Mouse (Mus musculus): ENCODE data around the gene Macf1. TPM values are rescaled to one million over a fixed set of nuclear protein-coding genes. Genes with fewer than 3 reads are reported as not detected.
A peak's percentile ranks its signal among the peaks of the same experiment; 100 is the strongest.

The Macf1 gene
- 32.8 and 37.1 TPM in 2 replicates for polyA plus RNA-seq (2015; fragmentation: Nextera tagmentation; extraction: Ambion mirVana)

DNA sequence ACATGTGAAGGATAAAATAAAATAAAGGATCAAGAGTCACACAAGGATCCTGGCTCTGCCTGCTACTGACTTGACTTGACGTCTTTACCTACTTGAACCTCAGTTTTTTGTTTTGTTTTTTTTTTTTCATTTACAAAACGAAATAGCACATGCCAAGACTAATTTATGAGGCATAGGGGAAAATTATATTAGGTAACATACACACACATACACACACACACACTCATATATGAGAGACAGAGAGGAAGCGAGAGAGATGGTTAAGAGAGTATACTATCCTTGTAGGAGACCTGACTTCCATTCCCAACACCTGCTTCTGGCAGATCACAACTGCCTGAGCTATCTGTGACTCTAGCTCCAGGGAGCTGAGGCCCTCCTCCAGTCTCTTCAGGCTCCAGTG lies at the start of gene Macf1:
Macf1 (minus strand) TSS at position 101 of the 400 bp plus-strand sequence.
- DNase-seq (ENCODE audit: low spot score) = no peak

DNA sequence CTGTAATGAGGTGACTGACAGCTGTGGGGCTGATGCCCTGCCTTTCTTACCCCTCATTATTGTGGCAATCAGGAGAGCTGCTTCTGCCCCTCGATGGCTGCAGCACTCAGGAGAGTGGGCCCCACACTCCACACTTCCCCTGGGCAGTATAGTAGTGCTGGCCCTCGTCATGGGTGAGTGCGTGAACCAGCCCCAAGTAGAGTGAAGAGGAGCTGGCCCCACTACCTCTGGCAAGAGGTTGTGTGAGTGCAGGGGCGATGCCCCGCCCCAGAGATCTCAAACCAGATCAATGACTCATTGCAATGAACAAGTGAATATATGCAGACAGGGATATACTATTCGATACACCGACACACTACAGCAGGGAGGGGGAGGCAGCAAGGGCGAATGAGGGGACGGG lies 49.4 kb upstream of the Macf1 start:
- no peak for DNase-seq (ENCODE audit: low spot score)

DNA sequence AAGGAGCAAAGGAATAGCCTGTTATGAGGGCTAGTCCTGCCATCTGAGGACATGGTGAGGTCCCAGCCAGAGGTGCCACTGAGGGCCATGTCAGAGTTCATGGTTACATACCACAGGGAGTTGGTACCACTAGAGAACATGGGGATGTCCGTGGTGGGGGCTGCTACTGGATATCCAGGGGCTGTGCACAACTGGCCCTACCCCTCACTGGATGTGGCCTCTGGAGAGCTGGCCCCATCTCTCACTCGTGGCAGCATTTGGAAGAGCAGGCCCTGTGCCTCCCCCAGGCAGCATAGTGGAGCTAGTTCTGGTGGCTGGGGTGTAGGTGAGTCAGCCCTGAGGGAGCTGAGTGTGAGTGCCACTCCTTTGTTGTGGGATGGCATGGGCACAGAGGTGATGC lies 48.8 kb upstream of the Macf1 start:
- no peak for DNase-seq (ENCODE audit: low spot score)

DNA sequence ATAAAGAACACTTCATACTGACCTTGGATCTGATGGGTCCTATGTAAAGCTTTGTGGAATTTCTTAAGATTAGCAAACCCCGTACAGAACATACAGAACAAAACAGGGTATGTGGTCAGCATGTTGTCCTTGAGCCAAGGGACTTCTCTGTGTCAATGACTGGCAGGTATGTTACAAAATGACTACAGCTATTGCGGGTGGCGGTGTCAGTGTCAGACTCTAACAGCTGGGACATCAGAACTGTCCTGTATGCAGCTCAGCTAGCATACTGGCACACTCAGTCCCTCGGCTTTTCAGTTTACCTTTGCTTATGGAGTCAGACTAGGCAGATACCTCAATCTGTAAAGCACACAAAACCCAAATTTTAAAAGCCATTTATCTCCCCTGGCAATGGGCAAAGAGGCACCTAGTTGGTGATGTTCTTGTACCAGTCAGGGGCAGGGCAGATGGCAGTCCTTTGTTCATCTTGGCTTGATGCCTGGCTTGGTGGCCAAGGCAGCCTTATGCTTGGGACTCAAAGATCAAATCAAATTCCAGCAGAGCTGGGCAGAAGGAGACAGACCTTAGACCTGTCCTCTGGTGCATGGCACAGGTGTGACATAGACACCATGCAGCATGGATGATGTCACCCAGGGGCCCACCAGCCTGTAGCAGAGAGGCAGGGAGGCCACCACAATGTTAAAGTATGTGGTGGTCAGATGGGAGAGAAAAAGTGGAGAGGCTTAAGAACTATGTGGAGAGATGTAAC lies 48.2 kb upstream of the Macf1 start:
- no peak for DNase-seq (ENCODE audit: low spot score)

DNA sequence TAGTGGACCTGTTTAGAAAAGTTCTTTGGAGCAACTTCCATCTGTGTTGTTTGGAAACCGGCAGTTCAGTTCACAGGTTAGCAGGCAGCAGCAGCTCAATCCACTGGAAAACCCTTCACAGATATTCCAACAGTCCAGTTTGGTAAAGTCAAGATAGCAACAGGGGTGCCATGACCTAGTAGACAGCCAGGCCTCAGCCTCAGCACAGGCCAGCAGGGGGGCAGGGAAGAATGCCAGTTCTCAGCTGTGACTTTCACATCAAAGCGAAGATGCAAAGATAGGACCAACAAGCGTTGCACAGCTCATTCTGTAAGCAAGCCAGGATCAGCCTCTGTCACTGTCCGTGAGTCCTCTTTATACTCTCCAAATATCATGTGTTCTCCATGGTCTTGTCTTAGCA lies 37.6 kb upstream of the Macf1 start:
- no peak for DNase-seq (ENCODE audit: low spot score)

DNA sequence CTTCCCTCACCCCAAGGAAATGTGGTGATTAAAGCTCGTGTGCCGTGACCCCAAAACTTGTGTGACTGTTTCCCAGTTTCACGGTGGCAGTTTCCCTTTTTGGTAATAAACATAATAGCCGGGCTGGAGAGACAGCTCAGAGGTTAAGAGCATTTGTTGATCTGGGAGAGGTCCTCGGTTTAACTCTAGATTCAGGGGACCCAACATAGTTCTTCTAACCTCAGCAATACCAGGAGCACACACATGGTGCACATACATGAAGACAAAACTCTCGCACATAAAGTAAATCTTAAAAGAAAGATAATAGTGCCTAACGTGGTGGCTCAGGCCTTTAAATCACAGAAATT lies 34.2 kb upstream of the Macf1 start:
- DNase-seq (ENCODE audit: low spot score) = no peak

DNA sequence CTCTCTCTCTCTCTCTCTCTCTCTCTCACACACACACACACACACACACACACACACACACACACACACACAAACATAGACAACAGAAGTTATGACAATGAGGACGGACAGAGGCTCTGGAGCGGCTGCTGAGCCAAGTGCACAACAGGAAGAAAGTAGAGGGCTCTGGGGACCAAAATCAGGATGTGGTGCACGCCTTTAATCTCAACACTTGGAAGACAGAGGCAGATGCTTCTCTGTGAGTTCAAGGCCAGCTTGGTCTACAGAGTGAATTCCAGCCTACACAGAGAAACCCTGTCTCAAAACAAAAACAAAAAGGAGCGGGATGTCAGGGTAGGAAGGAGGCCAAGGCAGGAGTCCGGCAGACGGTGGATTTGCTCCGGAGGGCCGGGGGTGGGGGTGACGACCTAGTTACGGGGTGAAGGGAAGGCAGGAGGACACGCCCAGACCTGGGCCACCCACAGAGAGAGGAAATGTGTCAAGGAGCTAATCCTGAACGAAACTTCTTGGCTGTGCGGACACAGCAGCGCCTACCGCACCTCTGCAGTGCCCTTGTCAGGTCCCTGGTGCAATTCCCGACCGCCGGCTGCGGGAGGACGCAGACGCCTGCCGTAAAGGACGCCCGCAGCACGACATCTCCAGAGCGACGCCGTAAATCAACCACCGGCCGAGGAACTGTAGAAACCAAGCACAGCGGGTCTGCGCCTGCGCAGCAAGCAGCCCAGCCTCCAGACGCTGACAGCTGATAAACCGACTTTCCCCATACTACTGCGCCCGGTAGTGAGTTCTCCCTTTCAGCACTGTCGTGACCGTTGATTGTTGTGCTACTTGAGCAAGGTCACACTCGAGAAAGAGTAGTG lies 33.6 kb upstream of the Macf1 start, which contains the start of gene Ndufs5:
Ndufs5 (minus strand) TSS at position 629 of the 860 bp plus-strand sequence.
- DNase-seq (ENCODE audit: low spot score) = peak; percentile 97

DNA sequence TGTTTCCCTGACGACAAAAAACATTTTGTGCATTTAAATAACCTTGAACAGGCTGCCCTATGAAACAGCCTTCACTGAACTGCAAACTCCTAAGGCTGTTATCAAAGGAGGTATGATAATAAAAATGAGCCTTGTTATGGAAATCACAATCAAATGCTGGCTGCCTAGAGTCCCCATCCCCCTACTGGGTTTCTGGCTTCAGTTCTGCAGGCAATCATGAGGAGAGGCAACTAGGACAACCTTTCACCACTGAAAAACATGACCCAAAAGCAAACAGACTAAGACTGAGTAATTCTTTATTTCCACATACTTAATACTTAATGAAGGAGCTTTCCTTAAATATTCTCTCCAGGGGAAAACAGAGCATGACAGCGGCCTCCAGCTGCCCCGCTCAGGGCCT lies 28.3 kb upstream of the Macf1 start:
- no peak for DNase-seq (ENCODE audit: low spot score)

DNA sequence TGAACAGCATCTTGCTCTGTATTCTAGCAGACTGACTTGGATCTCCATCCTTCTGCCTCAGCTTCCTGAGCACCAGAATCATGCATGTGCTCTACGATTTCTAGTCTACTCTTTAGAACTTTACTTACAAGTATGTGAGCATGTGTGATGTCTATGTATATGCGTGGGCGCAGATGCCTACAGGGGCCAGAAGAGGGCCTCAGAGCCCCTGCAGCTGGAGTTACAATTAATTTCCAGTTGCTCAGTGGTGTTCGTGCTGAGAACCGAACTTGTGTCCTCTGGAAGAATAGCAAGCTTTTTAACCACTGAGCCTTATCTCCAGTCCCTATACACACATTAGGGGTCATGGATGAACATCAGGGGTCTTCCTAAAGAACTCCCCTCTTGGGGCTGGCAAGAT lies 23.2 kb upstream of the Macf1 start:
- DNase-seq (ENCODE audit: low spot score) = no peak

DNA sequence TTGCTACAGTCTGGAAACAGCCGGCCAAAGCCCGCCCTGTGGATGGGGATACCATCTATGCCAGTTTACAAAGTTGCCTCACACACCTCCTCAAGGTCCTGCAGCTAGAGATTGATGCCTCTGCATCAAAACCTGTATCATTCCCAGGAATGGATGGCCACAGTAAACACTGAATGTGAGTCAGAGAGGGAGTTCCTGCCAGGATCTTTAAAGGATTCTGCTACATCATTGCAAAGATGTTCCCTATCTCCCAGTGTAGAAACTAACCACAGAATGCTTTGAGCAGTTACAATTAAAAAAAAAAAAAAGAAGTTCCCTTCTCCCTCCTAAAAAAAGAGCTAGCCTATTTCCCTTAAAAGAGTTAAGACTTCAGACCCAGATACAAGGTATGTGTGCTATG lies 21.2 kb upstream of the Macf1 start:
- no peak for DNase-seq (ENCODE audit: low spot score)

DNA sequence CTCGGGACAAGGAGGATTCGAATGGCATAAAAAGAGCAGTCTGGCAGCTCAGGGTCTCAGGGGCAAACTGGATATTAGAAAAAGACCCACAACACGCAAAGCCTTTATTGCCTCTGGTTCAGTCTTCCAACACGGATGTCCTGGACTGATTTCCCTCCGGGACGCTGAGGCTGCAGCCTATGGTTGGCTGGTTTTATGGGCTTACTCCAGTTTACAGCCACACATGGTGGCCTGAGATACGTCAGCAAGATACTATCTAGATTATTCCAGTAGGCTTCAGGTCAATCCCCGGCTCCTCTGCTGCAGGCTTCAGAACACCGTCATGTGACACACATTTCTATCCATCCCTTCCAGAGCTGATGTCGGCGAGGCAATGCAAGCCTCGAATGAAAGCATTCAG lies 9.2 kb upstream of the Macf1 start:
- no peak for DNase-seq (ENCODE audit: low spot score)

DNA sequence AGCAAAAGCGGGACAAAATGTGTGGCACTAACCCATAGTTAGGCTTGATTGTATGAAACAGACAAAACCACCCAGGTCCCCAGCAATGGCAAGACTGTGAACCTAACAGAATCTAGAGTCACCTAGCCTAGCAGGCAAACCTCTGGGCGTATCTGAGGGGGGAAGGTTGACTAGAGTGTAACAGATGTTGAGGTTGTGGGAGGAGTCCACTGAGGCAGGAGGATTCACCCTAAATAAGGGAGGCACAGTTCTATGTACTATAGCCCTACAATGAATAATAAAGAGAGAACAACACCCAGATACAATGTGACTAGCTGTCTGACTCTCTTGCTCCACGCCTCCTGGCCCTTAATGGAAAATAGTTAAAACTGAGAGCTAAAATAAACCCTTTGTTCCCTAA lies 7.9 kb upstream of the Macf1 start:
- DNase-seq (ENCODE audit: low spot score) = no peak

DNA sequence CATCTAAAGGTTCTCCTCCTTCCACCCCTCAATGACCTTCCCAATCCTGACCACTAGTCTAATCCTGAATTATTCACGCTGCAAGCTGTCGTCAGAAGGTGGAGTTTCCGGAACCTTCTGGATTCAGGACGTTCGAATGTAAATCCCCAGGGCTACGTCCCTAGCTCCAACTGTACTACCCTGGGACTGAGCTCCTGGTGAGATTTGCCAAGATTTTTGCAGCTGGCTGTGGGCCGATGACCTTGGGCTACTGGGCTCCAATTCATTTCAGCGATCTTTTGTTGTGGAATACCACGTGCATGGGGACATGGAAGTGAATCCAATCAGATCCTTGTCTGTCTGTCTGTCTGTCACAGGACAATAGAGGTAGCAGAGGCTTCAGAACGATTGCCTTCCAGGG lies 6.2 kb upstream of the Macf1 start:
- DNase-seq (ENCODE audit: low spot score) = no peak

DNA sequence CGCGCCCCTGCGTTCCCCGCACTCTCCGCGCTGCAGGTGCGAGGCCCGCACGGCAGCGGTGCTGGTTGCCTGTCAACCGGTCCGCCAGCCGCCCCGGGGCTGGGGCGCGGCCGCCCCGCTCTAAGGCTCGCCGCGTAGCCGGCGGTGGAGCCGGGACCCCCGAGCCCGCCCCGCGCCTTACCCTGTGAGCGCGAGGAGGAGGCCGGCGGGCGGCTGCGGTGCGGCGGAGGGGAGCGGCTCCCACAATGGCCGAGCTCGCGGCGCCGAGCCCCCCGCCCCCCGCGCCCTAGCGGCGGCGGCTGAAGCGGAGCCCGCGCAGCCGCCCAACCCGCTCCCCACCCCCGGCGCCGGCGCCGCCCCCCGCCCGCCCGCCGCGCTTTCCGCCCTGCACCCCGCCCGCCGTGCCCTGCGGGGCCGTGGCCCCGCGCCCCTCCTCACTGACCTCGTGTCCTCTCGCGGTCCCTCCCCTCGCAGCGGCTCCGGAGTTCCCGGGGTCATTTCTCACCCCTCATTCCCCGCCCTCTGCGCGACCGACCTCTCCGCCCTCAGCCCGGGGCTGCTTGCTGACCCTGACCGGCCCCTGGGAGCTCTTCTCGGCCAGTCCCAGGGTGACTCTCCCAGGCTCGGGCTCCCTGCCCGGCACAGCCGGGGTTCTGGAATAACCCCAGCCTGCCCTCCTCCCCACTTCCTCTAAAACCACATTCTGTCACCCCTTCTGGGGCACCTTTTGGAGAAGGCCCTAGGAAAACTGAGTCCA lies 3.0 kb upstream of the Macf1 start:
- DNase-seq (ENCODE audit: low spot score) = peak; percentile 7

DNA sequence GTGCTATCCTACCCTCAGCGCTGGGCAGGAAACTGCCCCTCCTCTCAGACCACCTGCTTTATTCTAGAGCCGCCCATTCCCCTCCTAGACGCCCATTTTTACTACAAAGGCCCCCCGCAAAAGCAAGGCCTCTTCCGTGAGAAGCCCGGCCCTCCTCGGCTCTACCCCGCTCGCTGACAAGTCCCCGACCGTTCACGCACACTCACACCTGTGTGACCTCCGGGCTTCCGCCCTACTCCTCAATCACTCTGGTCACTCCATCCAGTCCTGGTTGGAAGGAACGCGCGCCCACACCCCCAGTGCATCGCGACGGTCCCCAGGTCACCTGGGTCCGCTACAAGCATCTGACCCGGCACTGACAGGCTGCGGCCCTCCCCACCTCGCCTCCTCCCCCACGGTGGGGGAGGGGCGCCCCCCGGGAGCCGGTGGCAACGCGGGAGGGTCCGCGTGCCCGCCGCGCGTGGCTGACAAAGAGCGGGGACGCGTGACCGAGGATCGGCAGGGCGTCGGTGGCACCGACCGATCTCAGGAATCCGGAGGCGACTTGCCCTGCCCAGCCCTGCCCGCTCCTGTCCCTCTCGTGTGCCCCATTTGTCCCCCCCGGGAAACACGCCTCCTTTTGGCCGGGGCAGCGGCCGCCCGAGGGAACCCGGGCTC lies 2.3 kb upstream of the Macf1 start:
- no peak for DNase-seq (ENCODE audit: low spot score)

DNA sequence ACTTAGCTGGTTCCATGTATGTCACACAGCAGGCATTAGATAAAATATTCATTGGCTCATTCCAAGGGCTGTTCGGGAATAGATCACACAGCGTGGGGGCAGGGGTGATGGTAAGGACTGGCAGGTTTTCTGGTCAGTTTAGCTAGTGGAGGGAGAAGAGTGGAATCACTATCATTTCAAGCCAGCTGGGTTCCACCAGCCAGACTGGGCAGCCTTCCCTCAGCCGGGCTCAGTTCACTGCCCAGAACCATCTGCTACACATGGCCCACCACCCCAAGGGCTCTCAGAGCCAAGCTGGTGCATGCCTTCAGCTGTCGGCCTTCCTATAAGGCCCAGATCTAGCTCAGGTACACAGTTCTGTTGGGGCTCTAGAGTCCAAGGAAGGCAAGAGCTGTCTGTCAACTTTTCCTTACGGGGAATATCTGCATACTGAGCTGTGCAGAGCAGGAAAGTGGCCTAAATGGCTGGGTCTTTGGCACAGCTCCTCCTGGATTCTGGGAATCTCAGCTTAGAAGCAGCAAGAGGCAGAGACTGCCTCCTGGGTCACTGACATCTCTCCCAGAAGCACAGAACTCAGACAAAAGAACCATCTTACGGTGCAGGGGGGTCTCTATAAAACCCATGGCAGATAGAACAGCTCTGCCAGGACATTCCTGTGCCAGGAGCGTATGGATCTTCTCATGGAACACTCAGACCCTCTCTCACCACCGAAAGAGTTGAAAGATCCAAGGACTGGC lies 1.5 kb upstream of the Macf1 start:
- DNase-seq (ENCODE audit: low spot score) = no peak

DNA sequence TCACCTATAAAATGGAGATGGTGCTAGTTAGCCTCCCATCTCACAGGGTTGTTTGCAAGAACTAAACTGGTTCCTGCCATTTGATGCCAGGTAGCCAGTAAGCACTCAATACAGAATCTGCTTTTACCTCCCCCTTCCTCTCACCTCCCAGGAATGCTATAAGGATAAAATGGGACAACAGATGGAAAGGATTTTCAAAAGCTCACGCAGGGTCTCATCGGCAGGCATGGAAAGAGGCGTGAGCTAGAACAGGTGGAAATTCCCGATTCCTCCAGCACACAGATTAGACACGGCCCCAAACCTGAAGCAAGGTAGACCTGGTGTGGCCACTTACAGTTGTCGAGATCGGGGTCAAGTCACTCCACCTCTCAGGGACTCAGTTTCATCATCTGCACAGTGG lies 886 bp upstream of the Macf1 start:
- DNase-seq (ENCODE audit: low spot score) = no peak

DNA sequence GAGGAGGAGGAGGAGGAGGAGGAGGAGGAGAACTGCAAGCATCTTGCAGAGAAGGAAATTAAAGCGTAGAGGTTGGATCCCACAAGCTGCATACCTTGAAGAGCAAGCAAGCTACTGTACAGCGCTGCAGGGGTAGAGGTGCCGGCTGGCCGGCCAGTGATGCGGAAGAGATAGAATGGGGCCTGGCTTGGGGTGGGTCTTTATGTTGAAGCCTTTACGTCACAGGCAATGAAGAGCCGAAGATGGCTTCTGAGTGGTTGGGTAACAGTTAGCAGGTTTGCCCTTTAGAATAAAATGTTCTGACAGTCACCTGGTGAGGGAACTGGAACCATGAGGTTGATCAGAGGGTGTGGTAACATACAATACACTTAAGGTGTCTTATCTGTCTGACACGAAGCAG lies 1.9 kb downstream of the Macf1 start:
- DNase-seq (ENCODE audit: low spot score) = no peak

DNA sequence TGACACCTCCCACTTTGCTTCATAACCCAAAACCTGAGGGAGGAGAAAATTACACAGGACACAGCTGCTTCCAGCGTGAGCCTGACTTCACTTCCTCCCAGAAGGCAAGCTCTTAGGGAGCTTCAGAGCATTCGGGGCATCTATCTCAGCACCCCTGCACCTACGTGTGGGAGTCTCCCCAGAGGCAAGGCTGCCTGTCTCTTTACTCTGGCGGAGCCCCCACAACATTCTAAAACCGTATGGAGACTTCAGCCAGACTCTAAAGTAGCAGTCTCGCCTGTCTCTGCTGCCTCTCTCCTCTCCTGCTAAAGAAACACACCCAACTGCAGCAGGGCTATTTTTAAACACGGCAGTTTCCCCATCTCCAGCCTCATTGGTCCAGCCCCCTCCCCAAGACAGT lies 3.2 kb downstream of the Macf1 start:
- no peak for DNase-seq (ENCODE audit: low spot score)

DNA sequence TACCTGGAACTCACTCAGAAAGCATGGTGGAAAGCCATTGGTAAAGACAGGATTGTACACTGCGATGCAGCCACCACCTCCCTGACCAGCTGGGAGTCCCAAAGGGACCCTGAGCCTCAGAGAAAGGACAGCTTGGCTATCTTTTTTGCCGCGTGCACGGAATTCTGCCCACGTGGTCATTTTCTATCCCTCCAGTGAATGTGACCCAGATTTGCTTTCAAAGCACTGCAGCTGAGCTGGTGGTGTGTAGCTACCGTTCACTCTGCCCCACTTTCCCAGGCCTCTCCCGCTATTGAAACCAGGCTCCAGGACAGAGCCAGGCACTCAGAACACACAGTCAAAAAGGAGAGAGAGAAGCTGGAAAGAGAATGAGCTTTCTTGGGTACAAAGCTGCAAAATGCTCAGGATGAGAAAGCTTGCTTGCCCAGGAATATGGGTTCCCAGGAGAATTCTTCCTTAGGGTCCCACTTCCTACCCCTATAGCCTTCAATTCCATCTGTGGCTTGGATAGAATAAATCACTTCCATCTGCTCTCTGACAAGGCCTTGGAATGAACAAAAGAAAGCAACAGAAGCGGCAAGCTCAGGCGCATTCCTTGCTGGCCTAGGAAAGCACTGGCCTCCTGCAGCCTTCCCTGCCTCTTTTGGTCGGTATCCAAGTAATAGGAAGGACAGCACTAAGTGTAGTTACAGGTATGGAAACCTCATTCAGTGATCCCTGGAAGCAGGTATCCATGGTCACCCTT lies 6.9 kb downstream of the Macf1 start:
- DNase-seq (ENCODE audit: low spot score) = no peak
